Mouse (Mus musculus) myocyte (in vitro differentiated cells): ENCODE data around the gene Adk. TPM values are rescaled to one million over a fixed set of nuclear protein-coding genes. Genes with fewer than 3 reads are reported as not detected.

Experiments used
- H3K27me3 ChIP-seq: one replicate; pipeline ENCODE4 v1.6.1; 2011; ENCODE audit not compliant: control insufficient read depth, insufficient read depth, insufficient read length
- H3K36me3 ChIP-seq: one replicate; pipeline ENCODE4 v1.6.1; 2011; ENCODE audit not compliant: control insufficient read depth, insufficient read depth
- H3K4me2 ChIP-seq: one replicate; pipeline ENCODE4 v1.6.1; 2011; ENCODE audit warnings: low read depth, control low read depth
- H3K4me3 ChIP-seq: one replicate; pipeline ENCODE4 v1.5.1; 2011; ENCODE audit warnings: mild to moderate bottlenecking, control low read depth, moderate library complexity
- H3K79me2 ChIP-seq: one replicate; pipeline ENCODE4 v1.6.1; 2011; ENCODE audit not compliant: control insufficient read depth, insufficient read depth
- H3ac ChIP-seq: one replicate; pipeline ENCODE4 v1.6.1; 2011; ENCODE audit not compliant: control insufficient read depth, insufficient read length
- CEBPB ChIP-seq: IDR thresholded peaks from 2 replicates; pipeline ENCODE4 v1.6.1; 2011; ENCODE audit warnings: mild to moderate bottlenecking, moderate library complexity; ENCODE audit not compliant: poor library complexity, insufficient read depth, severe bottlenecking
- E2F4 ChIP-seq: IDR thresholded peaks from one replicate; pipeline ENCODE4 v1.6.1; 2011; ENCODE audit warnings: mild to moderate bottlenecking, control low read depth, moderate library complexity; ENCODE audit not compliant: insufficient read depth
- MAX ChIP-seq: IDR thresholded peaks from one replicate; pipeline ENCODE4 v1.6.1; 2011; ENCODE audit warnings: low read depth, mild to moderate bottlenecking, control low read depth
- MYOD1 ChIP-seq, 3 experiments: IDR thresholded peaks; one replicate each; pipeline ENCODE4 v1.6.1; 2011; ENCODE audit warnings: control low read depth in 2 of 3, low read depth in 2 of 3, mild to moderate bottlenecking in 2 of 3, moderate library complexity in 1 of 3; ENCODE audit not compliant: insufficient read length in 2 of 3, control insufficient read depth in 1 of 3
- MYOG ChIP-seq, 3 experiments: IDR thresholded peaks; one replicate each; pipeline ENCODE4 v1.6.1; 2011; ENCODE audit warnings: control low read depth in 2 of 3, low read depth in 2 of 3, mild to moderate bottlenecking in 2 of 3; ENCODE audit not compliant: insufficient read length in 2 of 3, control insufficient read depth in 1 of 3, insufficient read depth in 1 of 3
- POLR2A ChIP-seq: IDR thresholded peaks from one replicate; pipeline ENCODE4 v1.6.1; 2011; ENCODE audit warnings: low read depth, mild to moderate bottlenecking, control low read depth, moderate library complexity; ENCODE audit not compliant: insufficient read length
- POLR2AphosphoS2 ChIP-seq: IDR thresholded peaks from one replicate; pipeline ENCODE4 v1.6.1; 2011; ENCODE audit warnings: low read depth, control low read depth; ENCODE audit not compliant: insufficient read length
- REST ChIP-seq: IDR thresholded peaks from one replicate; pipeline ENCODE4 v1.6.1; 2011; ENCODE audit warnings: mild to moderate bottlenecking, control low read depth, moderate library complexity; ENCODE audit not compliant: insufficient read depth, insufficient read length
- SRF ChIP-seq: IDR thresholded peaks from one replicate; pipeline ENCODE4 v1.6.1; 2011; ENCODE audit warnings: low read depth; ENCODE audit not compliant: control insufficient read depth, insufficient read length
- TCF12 ChIP-seq: IDR thresholded peaks from one replicate; pipeline ENCODE4 v1.6.1; 2011; ENCODE audit warnings: mild to moderate bottlenecking, control low read depth; ENCODE audit not compliant: poor library complexity, insufficient read depth, severe bottlenecking
- TCF3 ChIP-seq: IDR thresholded peaks from one replicate; pipeline ENCODE4 v1.6.1; 2011; ENCODE audit warnings: low read depth, control low read depth; ENCODE audit not compliant: insufficient read length
- USF1 ChIP-seq: IDR thresholded peaks from one replicate; pipeline ENCODE4 v1.6.1; 2011; ENCODE audit warnings: low read depth, mild to moderate bottlenecking, control low read depth, moderate library complexity
- polyA plus RNA-seq: library from polyadenylated mRNA; unstranded; fragments of >200 nt; fragmentation: generic; extraction: Trizol; gene quantifications from one replicate; pipeline ENCODE4 v1.2.1, GENCODE M21; 2012; ENCODE audit warnings: missing spikeins

Gene Adk
- polyA plus RNA-seq, 1 experiment, result 37.2 TPM

- no peak overlapping the region for H3K4me2 ChIP-seq
- no peaks in the 10 kb centered on the region for H3K27me3 ChIP-seq
- no peak overlapping the region for H3K4me3 ChIP-seq
Observed at GRCm38 (mm10) chr14:21096279-21096678, 43.9 kb downstream of the Adk start.

DNA sequence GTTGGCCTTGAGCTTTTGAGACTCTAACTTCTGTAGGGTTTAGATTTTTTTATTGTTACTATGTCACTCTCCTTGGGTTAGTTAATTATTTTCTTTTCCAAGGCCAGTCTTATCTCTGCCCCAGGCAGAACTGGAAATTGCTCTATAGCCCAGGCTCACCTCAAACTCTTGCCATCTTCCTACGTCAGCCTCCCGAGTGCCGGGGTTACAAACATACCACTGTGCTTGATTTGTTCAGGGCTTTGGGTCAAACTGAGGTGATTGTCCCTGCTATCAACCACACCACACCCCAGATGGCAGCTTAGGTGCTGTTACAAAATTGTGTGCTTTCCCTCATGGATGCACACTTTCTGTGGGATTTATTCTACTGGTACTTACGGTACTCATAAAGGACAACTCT is 44.3 kb downstream of the Adk start:
- H3ac ChIP-seq, result no peak overlapping the region
- no peaks in the 10 kb centered on the region for H3K79me2 ChIP-seq
- no peaks in the 10 kb centered on the region for H3K27me3 ChIP-seq
- peaks cover 10% of the 10 kb centered on the region for H3K36me3 ChIP-seq
- no peak overlapping the region for H3K4me3 ChIP-seq
- TF ChIP-seq POLR2A, result no peak
- TF ChIP-seq MAX, result no peak
- TF ChIP-seq USF1, result no peak
- TF ChIP-seq TCF3, result no peak
- no peak for TF ChIP-seq E2F4
- no peak overlapping the region for H3K4me2 ChIP-seq

More at GRCm38 (mm10) chr14:21096279-21096678, 43.9 kb downstream of the Adk start:
- Histone ChIP-seq H3K36me3 (peaks cover 10% of the 10 kb centered on the region), H3K79me2 (no peaks in the 10 kb centered on the region), H3ac (no peak overlapping the region)
- no peak for TF ChIP-seq USF1
- TF ChIP-seq CEBPB, result no peak
- TF ChIP-seq POLR2A, result no peak
- TF ChIP-seq REST, result no peak
- TF ChIP-seq TCF3, result no peak
- no peak for TF ChIP-seq MYOD1 (IDR thresholded peaks at IDR 0.05; ENCODE audit: control insufficient read depth in 1 of 3, insufficient read length in 2 of 3, low read depth in 2 of 3)
- no peak for TF ChIP-seq E2F4
- no peak for TF ChIP-seq SRF
- no peak for TF ChIP-seq TCF12
- TF ChIP-seq MAX, result no peak
- TF ChIP-seq MYOG (IDR thresholded peaks at IDR 0.05; ENCODE audit: control insufficient read depth in 1 of 3, insufficient read depth in 1 of 3, insufficient read length in 2 of 3, low read depth in 2 of 3), result no peak

DNA sequence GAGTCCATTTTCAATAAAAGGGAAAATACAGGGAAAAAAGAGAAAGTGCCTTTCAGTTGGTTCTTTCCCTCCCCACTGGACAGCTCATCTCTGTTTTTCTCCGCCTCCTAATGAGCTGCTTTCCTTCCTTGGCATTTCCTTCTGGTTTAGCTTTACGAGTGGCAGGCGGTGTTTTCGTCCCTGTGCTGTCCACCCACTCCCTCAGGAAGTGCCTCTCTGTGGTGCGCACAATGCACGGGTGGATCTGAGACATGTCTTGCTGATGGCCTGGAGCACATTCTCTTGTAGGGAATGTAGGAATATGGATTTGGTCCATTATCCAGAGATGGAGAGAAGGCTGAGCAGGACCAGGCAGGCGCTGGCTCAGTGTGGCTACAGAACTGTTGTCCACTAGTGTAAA is 47.0 kb downstream of the Adk start:
- Histone ChIP-seq H3K4me2 (peak overlapping the region; percentile 8), H3K79me2 (no peaks in the 10 kb centered on the region), H3K4me3 (no peak overlapping the region), H3K27me3 (no peaks in the 10 kb centered on the region), H3K36me3 (no peaks in the 10 kb centered on the region), H3ac (no peak overlapping the region)
- TF ChIP-seq E2F4, result no peak
- no peak for TF ChIP-seq REST
- no peak for TF ChIP-seq MYOG (IDR thresholded peaks at IDR 0.05; ENCODE audit: control insufficient read depth in 1 of 3, insufficient read depth in 1 of 3, insufficient read length in 2 of 3, low read depth in 2 of 3)
- TF ChIP-seq SRF, result no peak
- no peak for TF ChIP-seq MYOD1 (IDR thresholded peaks at IDR 0.05; ENCODE audit: control insufficient read depth in 1 of 3, insufficient read length in 2 of 3, low read depth in 2 of 3)
- no peak for TF ChIP-seq CEBPB
- no peak for TF ChIP-seq TCF12
- no peak for TF ChIP-seq POLR2A
- no peak for TF ChIP-seq MAX
- TF ChIP-seq POLR2AphosphoS2, result no peak
- TF ChIP-seq USF1, result no peak
- no peak for TF ChIP-seq TCF3

- Histone ChIP-seq H3ac (no peak overlapping the region), H3K4me2 (no peak overlapping the region), H3K79me2 (no peaks in the 10 kb centered on the region), H3K27me3 (no peaks in the 10 kb centered on the region), H3K4me3 (no peak overlapping the region), H3K36me3 (no peaks in the 10 kb centered on the region)
- TF ChIP-seq TCF3 (no peak), CEBPB (no peak), MAX (no peak), POLR2AphosphoS2 (no peak), TCF12 (no peak), E2F4 (no peak), MYOG (IDR thresholded peaks at IDR 0.05; ENCODE audit: control insufficient read depth in 1 of 3, insufficient read depth in 1 of 3, insufficient read length in 2 of 3, low read depth in 2 of 3) (no peak), SRF (no peak), REST (no peak), USF1 (no peak), MYOD1 (IDR thresholded peaks at IDR 0.05; ENCODE audit: control insufficient read depth in 1 of 3, insufficient read length in 2 of 3, low read depth in 2 of 3) (no peak), POLR2A (no peak)
Observed at GRCm38 (mm10) chr14:21100876-21101275, 48.5 kb downstream of the Adk start.

GRCm38 (mm10) chr14:21101562-21101961 is 49.2 kb downstream of the Adk start:
- no peak overlapping the region for H3K4me3 ChIP-seq
- H3K4me2 ChIP-seq, result no peak overlapping the region
- H3K27me3 ChIP-seq, result no peaks in the 10 kb centered on the region
- H3K79me2 ChIP-seq, result no peaks in the 10 kb centered on the region
- no peak overlapping the region for H3ac ChIP-seq
- H3K36me3 ChIP-seq, result no peaks in the 10 kb centered on the region
- TF ChIP-seq TCF3 (no peak), POLR2A (no peak), REST (no peak), POLR2AphosphoS2 (no peak), MYOD1 (IDR thresholded peaks at IDR 0.05; ENCODE audit: control insufficient read depth in 1 of 3, insufficient read length in 2 of 3, low read depth in 2 of 3) (no peak), TCF12 (no peak), SRF (no peak), USF1 (no peak), CEBPB (no peak), E2F4 (no peak), MAX (no peak)
